Mouse (Mus musculus) right cerebral cortex, postnatal 25 days (tissue): ENCODE measurements around the gene Rnf180.

Source experiments
- DNase-seq: peaks from one replicate; pipeline ENCODE4 v3.0.0; 2022

The Rnf180 gene

DNA sequence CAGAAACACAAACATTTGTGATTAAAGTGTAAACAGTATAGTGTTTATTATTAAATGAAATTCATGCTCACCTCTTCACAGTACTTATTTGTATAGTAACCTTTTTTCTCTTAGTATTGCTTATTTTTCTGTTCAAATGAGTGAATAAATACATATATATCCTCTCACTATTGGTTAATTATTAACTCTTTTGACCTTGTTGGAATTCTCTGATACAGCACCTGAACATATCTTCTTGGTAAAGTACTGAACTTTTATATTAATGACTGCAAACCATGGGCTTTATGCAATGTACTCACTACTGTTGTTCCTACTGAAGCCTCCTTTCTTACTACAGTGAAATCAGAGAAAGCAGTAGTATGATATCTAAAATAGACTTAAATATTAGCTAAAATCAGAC, 173.0 kb downstream of the Rnf180 start:
- no peak for DNase-seq

DNA sequence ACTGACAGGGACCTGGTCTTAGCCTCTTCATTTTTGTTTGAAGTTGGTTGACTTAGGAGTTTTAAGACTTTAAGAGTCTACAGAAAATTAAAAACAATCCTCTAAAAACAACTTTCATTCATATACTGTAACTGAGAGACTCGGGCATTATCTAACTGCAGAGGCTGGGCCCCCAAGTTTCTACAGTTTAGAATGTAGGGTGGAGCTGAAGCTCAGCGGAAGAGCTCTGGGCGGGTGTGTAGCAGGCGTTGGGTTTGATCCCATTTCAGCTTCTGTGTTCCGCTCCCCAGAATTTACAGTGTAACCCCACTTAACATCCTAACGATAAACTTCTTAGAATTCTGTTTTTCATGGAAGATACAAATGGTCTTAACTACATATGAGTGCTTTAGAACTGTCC, 183.0 kb downstream of the Rnf180 start:
- DNase-seq: no peak

GRCm38 (mm10) chr13:105104385-105104784, 190.2 kb downstream of the Rnf180 start:
- DNase-seq: no peak

GRCm38 (mm10) chr13:105100705-105101104, 193.9 kb downstream of the Rnf180 start:
- DNase-seq: no peak

DNA sequence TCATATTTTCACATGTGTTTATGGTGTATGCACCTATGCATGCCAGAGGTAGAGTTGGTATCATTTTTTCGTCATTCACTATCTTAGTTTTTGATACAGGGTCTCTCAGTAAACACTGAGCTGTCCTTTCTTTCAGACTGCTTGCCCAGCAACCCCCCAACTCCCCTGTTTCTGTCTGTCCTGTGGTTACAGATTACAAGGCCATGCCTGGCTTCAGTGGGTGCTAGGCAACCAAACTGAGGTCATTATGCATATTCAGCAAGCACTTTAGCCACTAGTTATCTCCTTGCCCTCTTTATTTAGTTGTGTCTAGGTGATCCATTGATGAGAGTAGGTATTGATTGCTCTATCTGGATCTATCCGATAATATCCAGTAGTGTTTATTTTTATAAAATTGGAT, 198.3 kb downstream of the Rnf180 start:
- DNase-seq: no peak

GRCm38 (mm10) chr13:105089276-105089675, 205.3 kb downstream of the Rnf180 start:
- DNase-seq: no peak

DNA sequence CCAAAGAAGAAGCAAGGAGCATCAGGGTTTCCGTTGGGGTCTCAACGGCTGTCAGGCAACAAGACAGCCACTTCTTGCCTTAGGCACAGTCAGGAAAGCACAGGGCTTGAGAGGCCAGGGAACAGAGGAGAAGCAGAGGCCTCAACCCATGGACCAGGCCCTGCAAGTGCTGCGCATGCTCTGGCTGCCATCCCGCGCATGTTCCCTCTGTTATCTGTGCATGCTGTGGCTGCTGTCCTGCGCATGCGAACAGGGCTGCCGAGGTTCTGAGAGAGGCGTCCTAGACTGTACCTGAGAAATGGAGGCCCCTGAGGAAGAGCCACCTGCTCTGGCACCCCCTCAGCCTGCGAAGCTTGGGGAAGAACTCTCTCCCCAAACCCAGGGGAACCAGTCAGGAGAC, 212.8 kb downstream of the Rnf180 start, which contains the start of gene 4933425L06Rik:
4933425L06Rik (plus strand) TSS at position 261 of the 400 bp plus-strand sequence.
- no peak for DNase-seq
